Mouse (Mus musculus): ENCODE measurements around the gene Rag1. TPM values are rescaled to one million over a fixed set of nuclear protein-coding genes. Genes with fewer than 3 reads are reported as not detected.

Gene Rag1
- total RNA-seq, 2 experiments from 2014 or later, result not detected

- DNase-seq, result no peak
Measured at GRCm38 (mm10) chr2:101591356-101591755, 57.9 kb downstream of the Rag1 start.

Other genes starting within 250 kb of the Rag1 start
- gene Rag2, start 24.8 kb downstream of the Rag1 start, total RNA-seq (2021), result not detected
- 10 to 100 TPM; 19.7 to 34.6 TPM for gene B230118H07Rik, start within 50 bp of the Rag1 start, total RNA-seq (2021)
- gene Traf6, start 28.9 kb upstream of the Rag1 start, total RNA-seq (2021), result 10 to 100 TPM; 19.2 to 20.6 TPM
- gene Prr5l, start 233.5 kb upstream of the Rag1 start, total RNA-seq (2021), result 1 to 10 TPM; 4.5 to 5.2 TPM
- gene Commd9, start 236.7 kb upstream of the Rag1 start, total RNA-seq (2021), result 10 to 100 TPM; 39.0 to 48.7 TPM

Measured in adrenal gland, postnatal 36 days (tissue).